Mouse (Mus musculus): ENCODE measurements around the gene Klhl15. TPM values are rescaled to one million over a fixed set of nuclear protein-coding genes. Genes with fewer than 3 reads are reported as not detected.
A peak's percentile ranks its signal among the peaks of the same experiment; 100 is the strongest.

The Klhl15 gene
- 13.1 and 17.9 TPM in 2 replicates for total RNA-seq (2017)

- ATAC-seq (replicated peaks in 1 of 2; ENCODE audit: insufficient read depth in 1 of 2, low FRiP score in 2 of 2, low TSS enrichment in 1 of 2, low read depth in 1 of 2, poor library complexity in 2 of 2, severe bottlenecking in 2 of 2): peak; percentile 88 to 89
Measured at GRCm38 (mm10) chrX:94234532-94235189, at the start of gene Klhl15. Klhl15 (plus strand) TSS chrX:94234599.

- ATAC-seq (replicated peaks in 1 of 2; ENCODE audit: insufficient read depth in 1 of 2, low FRiP score in 2 of 2, low TSS enrichment in 1 of 2, low read depth in 1 of 2, poor library complexity in 2 of 2, severe bottlenecking in 2 of 2): no peak
Measured at GRCm38 (mm10) chrX:94185156-94185555, 49.2 kb upstream of the Klhl15 start.

GRCm38 (mm10) chrX:94193901-94194300 lies 40.5 kb upstream of the Klhl15 start:
- peak in 1 of 2 experiments; percentile 56; a peak in 1 of 4 replicates for ATAC-seq (replicated peaks in 1 of 2; ENCODE audit: insufficient read depth in 1 of 2, low FRiP score in 2 of 2, low TSS enrichment in 1 of 2, low read depth in 1 of 2, poor library complexity in 2 of 2, severe bottlenecking in 2 of 2)

- ATAC-seq (replicated peaks in 1 of 2; ENCODE audit: insufficient read depth in 1 of 2, low FRiP score in 2 of 2, low TSS enrichment in 1 of 2, low read depth in 1 of 2, poor library complexity in 2 of 2, severe bottlenecking in 2 of 2): no peak
Measured at GRCm38 (mm10) chrX:94197789-94198188, 36.6 kb upstream of the Klhl15 start.

GRCm38 (mm10) chrX:94212264-94212596 lies 22.2 kb upstream of the Klhl15 start:
- ATAC-seq (replicated peaks in 1 of 2; ENCODE audit: insufficient read depth in 1 of 2, low FRiP score in 2 of 2, low TSS enrichment in 1 of 2, low read depth in 1 of 2, poor library complexity in 2 of 2, severe bottlenecking in 2 of 2): no peak

GRCm38 (mm10) chrX:94212597-94213321 lies 21.6 kb upstream of the Klhl15 start, which contains the start of gene Eif2s3x:
Eif2s3x (minus strand) TSS chrX:94212862.
- ATAC-seq (replicated peaks in 1 of 2; ENCODE audit: insufficient read depth in 1 of 2, low FRiP score in 2 of 2, low TSS enrichment in 1 of 2, low read depth in 1 of 2, poor library complexity in 2 of 2, severe bottlenecking in 2 of 2): peak; percentile 87 to 94

- peak; percentile 2 to 39; a peak in 1 of 4 replicates for ATAC-seq (replicated peaks in 1 of 2; ENCODE audit: insufficient read depth in 1 of 2, low FRiP score in 2 of 2, low TSS enrichment in 1 of 2, low read depth in 1 of 2, poor library complexity in 2 of 2, severe bottlenecking in 2 of 2)
Measured at GRCm38 (mm10) chrX:94213384-94213783, 21.0 kb upstream of the Klhl15 start.

- no peak for ATAC-seq (replicated peaks in 1 of 2; ENCODE audit: insufficient read depth in 1 of 2, low FRiP score in 2 of 2, low TSS enrichment in 1 of 2, low read depth in 1 of 2, poor library complexity in 2 of 2, severe bottlenecking in 2 of 2)
Measured at GRCm38 (mm10) chrX:94233432-94233831, 967 bp upstream of the Klhl15 start.

GRCm38 (mm10) chrX:94233936-94234531 lies 365 bp upstream of the Klhl15 start:
- ATAC-seq (replicated peaks in 1 of 2; ENCODE audit: insufficient read depth in 1 of 2, low FRiP score in 2 of 2, low TSS enrichment in 1 of 2, low read depth in 1 of 2, poor library complexity in 2 of 2, severe bottlenecking in 2 of 2): peak in 1 of 2 experiments; percentile 31; a peak in 1 of 4 replicates

- 0 out of 4 replicates have a peak, but pooled peaks of 1 of the 2 experiments have one; percentile 12 for ATAC-seq (replicated peaks in 1 of 2; ENCODE audit: insufficient read depth in 1 of 2, low FRiP score in 2 of 2, low TSS enrichment in 1 of 2, low read depth in 1 of 2, poor library complexity in 2 of 2, severe bottlenecking in 2 of 2)
Measured at GRCm38 (mm10) chrX:94235190-94235555, 774 bp downstream of the Klhl15 start.

GRCm38 (mm10) chrX:94235601-94236000 lies 1.2 kb downstream of the Klhl15 start:
- no peak for ATAC-seq (replicated peaks in 1 of 2; ENCODE audit: insufficient read depth in 1 of 2, low FRiP score in 2 of 2, low TSS enrichment in 1 of 2, low read depth in 1 of 2, poor library complexity in 2 of 2, severe bottlenecking in 2 of 2)

- peak in 1 of 2 experiments; percentile 56; a peak in 1 of 4 replicates for ATAC-seq (replicated peaks in 1 of 2; ENCODE audit: insufficient read depth in 1 of 2, low FRiP score in 2 of 2, low TSS enrichment in 1 of 2, low read depth in 1 of 2, poor library complexity in 2 of 2, severe bottlenecking in 2 of 2)
Measured at GRCm38 (mm10) chrX:94288923-94289322, 54.5 kb downstream of the Klhl15 start.

- ATAC-seq (replicated peaks in 1 of 2; ENCODE audit: insufficient read depth in 1 of 2, low FRiP score in 2 of 2, low TSS enrichment in 1 of 2, low read depth in 1 of 2, poor library complexity in 2 of 2, severe bottlenecking in 2 of 2): no peak
Measured at GRCm38 (mm10) chrX:94302928-94303327, 68.5 kb downstream of the Klhl15 start.

- no peak for ATAC-seq (replicated peaks in 1 of 2; ENCODE audit: insufficient read depth in 1 of 2, low FRiP score in 2 of 2, low TSS enrichment in 1 of 2, low read depth in 1 of 2, poor library complexity in 2 of 2, severe bottlenecking in 2 of 2)
Measured at GRCm38 (mm10) chrX:94321036-94321902, 86.9 kb downstream of the Klhl15 start.
